Mouse (Mus musculus): ENCODE results near the gene Sulf2. TPM values are rescaled to one million over a fixed set of nuclear protein-coding genes. Genes with fewer than 3 reads are reported as not detected.
A peak's percentile ranks its signal among the peaks of the same experiment; 100 is the strongest.

Gene Sulf2
- polyA plus RNA-seq, 1 experiment from 2014 or later = 186 TPM

DNA sequence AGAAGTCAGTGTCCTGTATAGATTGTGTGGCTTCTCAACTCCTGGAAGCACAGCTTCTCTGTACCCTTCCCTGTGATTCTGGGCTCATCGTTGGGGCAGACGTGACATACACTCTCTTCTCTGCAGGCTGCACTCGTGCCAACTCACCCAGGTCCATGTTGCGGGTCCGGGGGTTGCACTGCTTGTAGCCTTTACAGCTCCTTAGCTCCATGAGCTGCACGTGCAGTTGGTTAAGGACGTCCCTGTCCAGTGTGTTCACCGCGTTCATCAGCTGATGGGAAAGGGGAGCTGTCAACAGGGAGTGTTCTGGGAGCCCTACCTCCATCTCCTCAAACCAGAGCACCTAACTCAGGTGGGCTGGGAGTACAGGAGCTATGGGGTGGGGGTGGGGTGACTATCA, 78.1 kb downstream of the Sulf2 start:
- Histone ChIP-seq H3K9ac (no peak overlapping the region), H3K4me3 (no peak overlapping the region), H3K4me1 (peaks cover 12% of the 10 kb centered on the region; the same call in 1 of the 2 replicates), H3K27ac (no peak overlapping the region), H3K9me3 (replicated peaks) (no peaks in the 10 kb centered on the region), H3K36me3 (peaks cover 57% of the 10 kb centered on the region), H3K4me2 (replicated peaks) (no peak overlapping the region), H3K27me3 (no peaks in the 10 kb centered on the region)
- WGBS = 95% methylated on average over 9 of the region's 9 CpGs
- no peak for ATAC-seq (ENCODE audit: low FRiP score)

DNA sequence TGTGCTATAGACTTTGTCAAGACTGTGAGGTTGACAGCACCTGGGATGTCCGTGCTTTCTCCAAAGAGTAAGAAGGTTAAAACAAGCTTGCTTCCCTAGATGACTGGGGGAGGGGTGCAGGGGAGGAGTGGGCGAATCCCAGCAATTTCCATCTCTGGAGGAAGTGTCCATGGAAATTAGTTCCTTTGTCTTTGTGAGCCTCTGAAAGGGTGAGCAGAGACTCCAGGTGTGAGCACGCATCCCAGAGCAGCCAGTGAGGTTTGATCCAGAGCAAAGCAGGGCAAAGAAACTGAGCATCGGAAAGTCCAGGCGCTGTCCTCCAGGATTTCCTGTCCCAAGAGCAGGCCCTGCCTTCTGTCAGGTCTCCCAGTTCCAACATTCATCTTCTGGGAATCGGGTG, 81.1 kb downstream of the Sulf2 start:
- no peaks in the 10 kb centered on the region for H3K9me3 ChIP-seq (replicated peaks)
- peak overlapping the region; percentile 30; the same call in 1 of the 2 replicates for H3K27ac ChIP-seq
- ATAC-seq (ENCODE audit: low FRiP score) = no peak
- no peak overlapping the region for H3K4me2 ChIP-seq (replicated peaks)
- 0 out of 2 replicates have a peak, but pooled peaks cover 6% of the 10 kb centered on the region for H3K4me1 ChIP-seq
- H3K27me3 ChIP-seq = no peaks in the 10 kb centered on the region
- no peak overlapping the region for H3K9ac ChIP-seq
- 62% methylated on average over 6 of the region's 6 CpGs for WGBS
- H3K4me3 ChIP-seq = no peak overlapping the region
- peaks cover 59% of the 10 kb centered on the region for H3K36me3 ChIP-seq

DNA sequence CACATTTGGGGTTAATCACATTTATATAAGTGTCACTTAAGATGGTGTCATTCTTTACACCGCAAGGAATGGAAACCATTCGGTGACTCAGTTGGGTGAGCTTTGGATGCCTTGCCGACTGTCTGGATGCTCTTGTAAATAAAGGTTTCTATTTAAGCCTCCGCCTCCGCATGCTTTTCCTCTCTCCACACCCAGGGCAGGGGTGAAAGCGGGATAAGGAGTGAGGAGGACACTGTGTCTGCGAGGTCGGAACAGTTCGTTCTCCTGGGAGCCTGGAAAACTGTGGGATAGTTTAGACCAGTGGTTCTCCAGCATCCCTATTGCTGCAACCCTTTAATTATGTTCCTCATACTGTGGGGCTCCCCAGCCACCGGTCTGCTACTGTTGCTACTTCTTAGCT, 82.4 kb downstream of the Sulf2 start:
- no peak overlapping the region for H3K9ac ChIP-seq
- H3K4me1 ChIP-seq = 0 out of 2 replicates have a peak, but pooled peaks cover 6% of the 10 kb centered on the region
- H3K4me2 ChIP-seq (replicated peaks) = no peak overlapping the region
- peaks cover 57% of the 10 kb centered on the region for H3K36me3 ChIP-seq
- no peaks in the 10 kb centered on the region for H3K27me3 ChIP-seq
- H3K9me3 ChIP-seq (replicated peaks) = no peaks in the 10 kb centered on the region
- H3K4me3 ChIP-seq = no peak overlapping the region
- ATAC-seq (ENCODE audit: low FRiP score) = no peak
- no peak overlapping the region for H3K27ac ChIP-seq
- 84% methylated on average over 10 of the region's 10 CpGs for WGBS

DNA sequence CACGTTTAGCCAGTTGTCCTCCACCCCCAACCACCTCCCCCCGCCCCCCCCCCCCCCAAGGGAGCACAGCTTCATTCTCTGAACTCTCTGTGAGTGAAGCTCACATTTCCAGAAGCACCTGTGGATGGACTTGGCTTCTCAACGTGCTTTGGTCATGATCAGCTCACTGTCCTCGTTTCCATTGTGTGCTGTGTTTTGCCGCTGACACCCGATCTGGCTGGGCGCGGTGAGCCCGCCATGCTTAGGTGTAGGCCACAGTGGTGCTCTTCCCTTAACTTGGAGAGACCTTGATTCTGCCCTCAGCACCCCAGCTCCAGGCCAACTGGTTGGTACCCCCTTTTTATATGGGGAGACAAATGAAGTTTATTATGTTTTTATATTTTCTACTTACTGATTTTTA, 83.6 kb downstream of the Sulf2 start:
- Histone ChIP-seq H3K36me3 (peaks cover 60% of the 10 kb centered on the region), H3K4me2 (replicated peaks) (no peak overlapping the region)
- no peak for ATAC-seq (ENCODE audit: low FRiP score)

DNA sequence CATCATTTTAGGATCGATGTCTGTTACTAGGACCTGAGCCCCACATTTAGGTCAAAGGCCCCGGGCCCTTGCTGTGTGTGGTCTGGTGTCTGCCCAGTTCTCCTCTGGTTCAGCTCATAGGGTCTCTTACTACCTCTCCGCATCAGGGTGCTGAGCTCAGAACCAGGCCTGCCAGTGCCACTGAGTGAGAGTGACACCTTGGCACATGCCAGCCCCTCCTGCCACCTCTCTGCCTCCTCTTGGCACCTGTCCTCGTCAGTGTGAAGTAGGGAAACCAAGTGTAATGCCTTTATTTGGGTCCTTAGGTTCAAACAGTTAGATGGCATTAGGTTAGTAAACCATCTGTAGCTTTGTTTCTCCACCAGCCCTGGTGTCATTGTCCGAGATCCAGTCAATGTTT, 84.0 kb downstream of the Sulf2 start:
- H3K9me3 ChIP-seq (replicated peaks) = no peaks in the 10 kb centered on the region
- 0 out of 2 replicates have a peak, but pooled peaks cover 6% of the 10 kb centered on the region for H3K4me1 ChIP-seq
- no peak overlapping the region for H3K9ac ChIP-seq
- H3K4me2 ChIP-seq (replicated peaks) = no peak overlapping the region
- peaks cover 64% of the 10 kb centered on the region for H3K36me3 ChIP-seq
- H3K4me3 ChIP-seq = no peak overlapping the region
- H3K27ac ChIP-seq = no peak overlapping the region
- ATAC-seq (ENCODE audit: low FRiP score) = no peak
- 92% methylated on average over 5 of the region's 5 CpGs for WGBS
- H3K27me3 ChIP-seq = no peaks in the 10 kb centered on the region

More for the DNA sequence above, 83.6 kb downstream of the Sulf2 start:
- H3K9me3 ChIP-seq (replicated peaks) = no peaks in the 10 kb centered on the region
- no peak overlapping the region for H3K27ac ChIP-seq
- no peak overlapping the region for H3K4me3 ChIP-seq
- H3K4me1 ChIP-seq = 0 out of 2 replicates have a peak, but pooled peaks cover 6% of the 10 kb centered on the region
- no peaks in the 10 kb centered on the region for H3K27me3 ChIP-seq
- no peak overlapping the region for H3K9ac ChIP-seq
- WGBS = 85% methylated on average over 9 of the region's 9 CpGs

DNA sequence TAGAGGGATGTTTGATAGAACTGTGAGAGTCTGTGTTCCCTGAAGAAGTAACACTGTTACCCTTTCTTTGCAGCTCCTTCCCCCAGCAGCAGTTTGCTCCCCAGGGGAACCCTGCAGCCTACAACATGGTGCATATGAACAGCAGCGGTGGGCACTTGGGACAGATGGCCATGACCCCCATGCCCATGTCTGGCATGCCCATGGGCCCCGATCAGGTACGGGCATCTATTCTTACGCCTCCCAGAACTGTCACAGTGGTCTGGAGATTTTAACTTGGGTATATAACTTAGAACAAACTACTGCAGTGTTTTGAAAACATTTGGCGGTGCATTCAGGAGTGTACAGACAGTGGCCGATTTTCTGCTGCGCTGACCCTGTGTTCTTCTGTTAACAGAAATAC, 85.7 kb downstream of the Sulf2 start:
- Histone ChIP-seq H3K4me1 (0 out of 2 replicates have a peak, but pooled peaks cover 6% of the 10 kb centered on the region), H3K27me3 (no peaks in the 10 kb centered on the region), H3K27ac (no peak overlapping the region), H3K36me3 (peaks cover 71% of the 10 kb centered on the region), H3K4me3 (no peak overlapping the region), H3K4me2 (replicated peaks) (no peak overlapping the region), H3K9ac (no peak overlapping the region), H3K9me3 (replicated peaks) (no peaks in the 10 kb centered on the region)
- no peak for ATAC-seq (ENCODE audit: low FRiP score)
- 95% methylated on average over 7 of the region's 7 CpGs for WGBS

DNA sequence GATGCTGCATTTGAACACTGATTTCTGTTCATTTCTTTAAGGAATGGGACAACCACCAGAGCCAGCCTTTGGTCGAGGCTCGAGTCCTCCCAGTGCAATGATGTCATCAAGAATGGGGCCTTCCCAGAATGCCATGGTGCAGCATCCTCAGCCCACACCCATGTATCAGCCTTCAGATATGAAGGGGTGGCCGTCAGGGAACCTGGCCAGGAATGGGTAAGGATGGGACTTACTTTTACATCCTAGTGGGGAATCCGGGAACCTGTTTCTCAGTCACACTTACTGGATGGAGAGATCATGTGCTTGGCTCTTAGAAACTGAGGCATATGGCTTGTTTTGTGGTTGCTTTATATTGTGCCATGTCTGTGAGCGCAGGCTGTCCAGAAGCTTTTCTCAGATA, 86.3 kb downstream of the Sulf2 start:
- Histone ChIP-seq H3K9me3 (replicated peaks) (no peaks in the 10 kb centered on the region), H3K4me2 (replicated peaks) (no peak overlapping the region), H3K4me3 (no peak overlapping the region), H3K9ac (no peak overlapping the region), H3K4me1 (0 out of 2 replicates have a peak, but pooled peaks cover 2% of the 10 kb centered on the region), H3K36me3 (peaks cover 74% of the 10 kb centered on the region), H3K27ac (no peak overlapping the region), H3K27me3 (no peaks in the 10 kb centered on the region)
- no peak for ATAC-seq (ENCODE audit: low FRiP score)
- 94% methylated on average over 5 of the region's 5 CpGs for WGBS

DNA sequence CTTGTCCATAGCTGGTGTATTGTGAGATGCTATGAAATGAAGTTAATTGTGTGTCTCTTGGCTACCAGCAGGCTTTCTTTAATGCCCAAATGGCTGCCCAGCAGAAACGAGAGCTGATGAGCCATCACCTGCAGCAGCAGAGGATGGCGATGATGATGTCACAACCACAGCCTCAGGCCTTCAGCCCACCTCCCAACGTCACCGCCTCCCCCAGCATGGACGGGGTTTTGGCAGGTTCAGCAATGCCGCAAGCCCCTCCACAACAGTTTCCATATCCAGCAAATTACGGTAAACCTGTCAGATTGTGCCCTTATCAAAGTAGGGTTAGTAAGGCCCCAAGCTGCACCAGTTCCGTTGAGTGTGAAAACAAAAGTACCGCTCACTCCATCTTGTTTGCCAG, 87.2 kb downstream of the Sulf2 start:
- no peaks in the 10 kb centered on the region for H3K4me1 ChIP-seq
- H3K27me3 ChIP-seq = no peaks in the 10 kb centered on the region
- H3K9ac ChIP-seq = no peak overlapping the region
- peaks cover 80% of the 10 kb centered on the region for H3K36me3 ChIP-seq
- H3K27ac ChIP-seq = no peak overlapping the region; the same call in 1 of the 2 replicates
- no peaks in the 10 kb centered on the region for H3K9me3 ChIP-seq (replicated peaks)
- 93% methylated on average over 9 of the region's 9 CpGs for WGBS
- H3K4me3 ChIP-seq = no peak overlapping the region
- no peak overlapping the region for H3K4me2 ChIP-seq (replicated peaks)
- no peak for ATAC-seq (ENCODE audit: low FRiP score)

DNA sequence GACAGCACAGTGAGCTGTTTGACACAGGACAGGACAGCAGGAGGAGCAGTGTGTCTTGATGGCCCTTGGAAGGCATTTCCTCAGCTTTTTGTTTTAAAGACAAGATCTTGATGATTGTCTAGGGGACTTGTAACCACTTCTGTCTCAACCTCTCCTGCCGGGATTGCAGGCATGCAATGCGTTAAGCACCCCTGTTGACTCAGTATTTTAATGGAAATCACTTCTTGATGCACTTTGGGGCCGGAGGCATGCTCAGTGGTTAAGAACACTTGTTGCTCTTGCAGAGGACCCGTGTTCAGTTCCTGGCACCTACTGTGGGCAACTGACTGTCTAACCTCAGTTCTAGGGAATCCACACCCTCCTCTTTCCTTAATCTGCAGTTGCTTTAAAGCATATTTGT, 89.0 kb downstream of the Sulf2 start:
- H3K9ac ChIP-seq = no peak overlapping the region
- no peaks in the 10 kb centered on the region for H3K9me3 ChIP-seq (replicated peaks)
- ATAC-seq (ENCODE audit: low FRiP score) = no peak
- no peaks in the 10 kb centered on the region for H3K4me1 ChIP-seq
- H3K27ac ChIP-seq = no peak overlapping the region
- H3K4me2 ChIP-seq (replicated peaks) = no peak overlapping the region
- no peak overlapping the region for H3K4me3 ChIP-seq
- no peaks in the 10 kb centered on the region for H3K27me3 ChIP-seq
- peaks cover 82% of the 10 kb centered on the region for H3K36me3 ChIP-seq
- WGBS = 72% methylated on average over 4 of the region's 4 CpGs

DNA sequence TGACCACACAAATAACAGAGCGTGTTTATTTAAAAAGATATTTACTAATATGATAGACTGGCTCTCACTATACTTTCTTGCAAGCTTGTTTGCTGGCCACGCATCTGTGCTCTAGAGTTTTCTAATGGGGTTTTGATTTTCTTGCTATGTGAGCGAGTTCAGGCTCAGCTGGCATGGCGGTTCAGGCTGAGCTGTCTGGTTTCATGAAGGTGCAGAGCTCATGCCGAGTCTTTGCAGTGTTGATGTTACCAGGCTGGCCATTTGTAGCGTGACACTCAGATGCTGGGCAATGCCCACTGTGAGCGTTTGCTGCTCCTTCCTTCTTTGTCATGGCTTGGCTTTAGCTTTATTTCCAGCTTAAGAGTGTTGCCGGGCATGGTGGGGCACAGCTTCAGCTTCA, 93.0 kb downstream of the Sulf2 start:
- H3K36me3 ChIP-seq = peaks cover 77% of the 10 kb centered on the region
- H3K9me3 ChIP-seq (replicated peaks) = no peaks in the 10 kb centered on the region
- H3K4me3 ChIP-seq = no peak overlapping the region
- H3K4me1 ChIP-seq = no peaks in the 10 kb centered on the region
- H3K27ac ChIP-seq = no peak overlapping the region
- no peak overlapping the region for H3K4me2 ChIP-seq (replicated peaks)
- WGBS = 88% methylated on average over 8 of the region's 8 CpGs
- no peak overlapping the region for H3K9ac ChIP-seq
- no peak for ATAC-seq (ENCODE audit: low FRiP score)
- H3K27me3 ChIP-seq = no peaks in the 10 kb centered on the region

DNA sequence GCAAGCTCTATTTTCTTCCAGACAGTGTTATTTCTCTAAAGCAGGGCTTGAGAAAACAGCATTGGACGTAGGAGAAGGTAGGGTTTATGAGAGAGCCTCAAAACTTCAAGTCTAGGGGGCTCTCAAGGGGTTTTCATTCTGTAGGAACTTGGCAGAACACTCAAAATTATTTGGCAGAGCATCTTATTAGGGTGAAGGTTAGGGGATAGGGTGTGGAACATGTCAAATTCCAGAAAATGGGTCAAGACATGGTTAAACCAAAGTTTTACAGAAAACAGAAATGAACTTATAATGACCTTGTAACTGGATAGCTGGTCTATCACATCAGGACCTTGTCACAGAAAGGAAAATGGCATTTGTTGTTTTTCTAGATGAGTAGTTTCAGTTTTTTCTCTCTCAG, 93.5 kb downstream of the Sulf2 start:
- H3K4me1 ChIP-seq = no peaks in the 10 kb centered on the region
- no peak for ATAC-seq (ENCODE audit: low FRiP score)
- WGBS = 90% methylated on average over 1 of the region's 1 CpGs

DNA sequence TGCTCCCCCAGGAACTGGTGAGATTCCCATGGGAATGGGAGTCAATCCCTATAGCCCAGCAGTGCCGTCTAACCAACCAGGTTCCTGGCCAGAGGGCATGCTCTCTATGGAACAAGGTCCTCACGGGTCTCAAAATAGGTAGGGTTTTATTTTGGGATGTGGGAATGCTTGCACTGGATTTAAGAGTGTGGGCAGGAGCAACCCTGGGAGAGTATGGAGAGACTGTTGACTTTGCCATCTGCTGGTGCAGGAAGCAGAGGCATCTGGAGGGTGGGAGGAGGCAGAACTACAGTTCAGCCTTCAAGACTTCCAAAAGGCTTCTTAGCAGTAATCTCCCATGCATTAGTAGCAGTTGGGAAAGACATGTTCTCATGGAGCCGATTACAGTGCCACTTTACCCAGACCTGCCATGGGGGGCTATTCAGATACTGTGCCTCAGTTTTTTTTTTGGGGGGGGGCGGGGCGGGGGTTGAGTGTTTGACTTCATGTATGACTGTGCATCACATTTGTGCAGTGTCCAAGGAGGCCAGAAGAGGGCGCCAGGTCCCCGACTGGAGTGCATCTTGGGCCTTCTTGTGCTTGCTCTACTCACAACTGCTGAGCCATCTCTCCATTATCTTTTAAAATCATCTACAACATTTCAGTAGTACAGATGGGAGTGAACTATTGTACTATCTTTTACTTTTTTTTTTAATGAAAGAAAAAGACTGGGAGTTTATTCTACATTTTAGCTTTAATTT, 95.6 kb downstream of the Sulf2 start:
- 72% methylated on average over 7 of the region's 7 CpGs for WGBS
- no peak overlapping the region for H3K4me3 ChIP-seq
- ATAC-seq (ENCODE audit: low FRiP score) = no peak
- peaks cover 72% of the 10 kb centered on the region for H3K36me3 ChIP-seq
- no peaks in the 10 kb centered on the region for H3K9me3 ChIP-seq (replicated peaks)
- no peak overlapping the region for H3K4me2 ChIP-seq (replicated peaks)
- no peaks in the 10 kb centered on the region for H3K4me1 ChIP-seq
- no peak overlapping the region for H3K9ac ChIP-seq
- no peaks in the 10 kb centered on the region for H3K27me3 ChIP-seq
- H3K27ac ChIP-seq = no peak overlapping the region

More for the DNA sequence above, 93.5 kb downstream of the Sulf2 start:
- H3K36me3 ChIP-seq = peaks cover 75% of the 10 kb centered on the region
- H3K4me2 ChIP-seq (replicated peaks) = no peak overlapping the region
- no peak overlapping the region for H3K4me3 ChIP-seq
- no peak overlapping the region for H3K9ac ChIP-seq
- H3K27me3 ChIP-seq = no peaks in the 10 kb centered on the region
- no peaks in the 10 kb centered on the region for H3K9me3 ChIP-seq (replicated peaks)
- no peak overlapping the region for H3K27ac ChIP-seq

DNA sequence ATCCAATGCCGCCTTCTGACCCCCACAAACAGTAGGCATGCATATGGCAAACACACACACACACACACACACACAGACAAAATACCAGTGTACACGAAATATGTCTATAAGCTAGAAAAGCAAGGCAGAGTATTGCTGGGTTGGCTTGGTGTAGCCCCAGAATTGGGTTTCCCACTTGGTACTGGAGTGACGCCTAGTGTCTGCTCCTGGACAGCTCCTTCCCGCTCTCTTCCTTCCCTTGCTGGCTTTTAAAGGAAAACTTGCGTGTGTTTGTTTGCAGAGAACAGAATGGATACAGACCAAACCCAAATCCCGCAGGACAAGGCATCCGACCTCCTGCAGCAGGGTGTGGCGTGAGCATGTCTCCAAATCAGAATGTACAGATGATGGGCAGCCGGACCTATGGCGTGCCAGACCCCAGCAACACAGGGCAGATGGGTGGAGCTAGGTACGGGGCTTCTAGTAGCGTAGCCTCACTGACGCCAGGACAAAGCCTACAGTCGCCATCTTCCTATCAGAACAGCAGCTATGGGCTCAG, 101.4 kb downstream of the Sulf2 start:
- 93% methylated on average over 14 of the region's 14 CpGs for WGBS
- no peak for ATAC-seq (ENCODE audit: low FRiP score)

More for the DNA sequence above, 101.4 kb downstream of the Sulf2 start:
- Histone ChIP-seq H3K36me3 (peaks cover 57% of the 10 kb centered on the region), H3K4me2 (replicated peaks) (no peak overlapping the region), H3K9ac (no peak overlapping the region), H3K9me3 (replicated peaks) (no peaks in the 10 kb centered on the region), H3K27me3 (no peaks in the 10 kb centered on the region), H3K4me3 (no peak overlapping the region), H3K4me1 (no peaks in the 10 kb centered on the region), H3K27ac (no peak overlapping the region)

All from hindbrain, embryonic 12.5 days (tissue).